Mouse (Mus musculus) megakaryocyte, adult 5-6 weeks (primary cell): Measurements from ENCODE around the gene Zfp444. TPM values are rescaled to one million over a fixed set of nuclear protein-coding genes. Genes with fewer than 3 reads are reported as not detected.
"Not testable (repeated sequence)": the region's sequence is repeated elsewhere in the genome, so short reads cannot be mapped to it uniquely, and the experiment has no call there.

Experiments used
- ATAC-seq: 2 replicates; pipeline ENCODE4 v1.8.0; 2016; ENCODE audit warnings: mild to moderate bottlenecking, inconsistent platforms; ENCODE audit not compliant: poor library complexity, severe bottlenecking
- total RNA-seq, 2 experiments: library from RNA; stranded (forward) in 1 of 2; stranded (reverse) in 1 of 2; fragments of 153-499, 151-499 nt in 1 of 2; fragments of 221-1000, 200-1000 nt in 1 of 2; gene quantifications; 2 replicates each; pipeline versions ENCODE4 v1.2.3 to v1.2.4; 2015 to 2017

The Zfp444 gene
- total RNA-seq, 2 experiments from 2014 or later: 3.6 to 4.1 TPM

- no peak for ATAC-seq
Observed at GRCm38 (mm10) chr7:6159604-6160003, 12.4 kb upstream of the Zfp444 start.

GRCm38 (mm10) chr7:6161541-6161940 is 10.5 kb upstream of the Zfp444 start:
- ATAC-seq: no peak

- no peak for ATAC-seq
Observed at GRCm38 (mm10) chr7:6162172-6162571, 9.9 kb upstream of the Zfp444 start.

- ATAC-seq: no peak
Observed at GRCm38 (mm10) chr7:6164671-6165070, 7.4 kb upstream of the Zfp444 start.

- ATAC-seq: no peak
Observed at GRCm38 (mm10) chr7:6169403-6169802, 2.6 kb upstream of the Zfp444 start.

GRCm38 (mm10) chr7:6170391-6170790 is 1.6 kb upstream of the Zfp444 start:
- ATAC-seq: no peak

GRCm38 (mm10) chr7:6170871-6171270 is 1.2 kb upstream of the Zfp444 start:
- no peak for ATAC-seq

- peak; percentile 58 for ATAC-seq
Observed at GRCm38 (mm10) chr7:6171444-6172005, 501 bp upstream of the Zfp444 start.

- ATAC-seq: no peak
Observed at GRCm38 (mm10) chr7:6172674-6173244, 733 bp downstream of the Zfp444 start.

GRCm38 (mm10) chr7:6173872-6174271 is 1.8 kb downstream of the Zfp444 start:
- ATAC-seq: no peak

GRCm38 (mm10) chr7:6174365-6174987 is 2.5 kb downstream of the Zfp444 start:
- not testable (repeated sequence) for ATAC-seq

GRCm38 (mm10) chr7:6179013-6179412 is 7.0 kb downstream of the Zfp444 start:
- no peak for ATAC-seq

- no peak for ATAC-seq
Observed at GRCm38 (mm10) chr7:6182882-6183281, 10.9 kb downstream of the Zfp444 start.

GRCm38 (mm10) chr7:6183802-6184201 is 11.8 kb downstream of the Zfp444 start:
- no peak for ATAC-seq

GRCm38 (mm10) chr7:6184521-6184920 is 12.5 kb downstream of the Zfp444 start:
- ATAC-seq: no peak

GRCm38 (mm10) chr7:6185391-6185790 is 13.4 kb downstream of the Zfp444 start:
- ATAC-seq: no peak

- ATAC-seq: no peak
Observed at GRCm38 (mm10) chr7:6186176-6186575, 14.2 kb downstream of the Zfp444 start.

GRCm38 (mm10) chr7:6186756-6187155 is 14.7 kb downstream of the Zfp444 start:
- no peak for ATAC-seq

- no peak for ATAC-seq
Observed at GRCm38 (mm10) chr7:6189542-6189941, 17.5 kb downstream of the Zfp444 start.

GRCm38 (mm10) chr7:6191376-6191775 is 19.4 kb downstream of the Zfp444 start:
- peak; percentile 70 for ATAC-seq

GRCm38 (mm10) chr7:6194129-6194528 is 22.1 kb downstream of the Zfp444 start:
- peak; percentile 88 for ATAC-seq

- no peak for ATAC-seq
Observed at GRCm38 (mm10) chr7:6195777-6196176, 23.8 kb downstream of the Zfp444 start.
